Comparison of ENCODE assay signal across 11 mouse cellular contexts in genomic region chr3:63977895-63978294, GRCm38 (mm10). TPM values are rescaled to one million over a fixed set of nuclear protein-coding genes. Genes with fewer than 3 reads are reported as not detected.
DNase-seq lines count a peak whose midpoint lies in the region; ATAC-seq and TF ChIP-seq lines count a peak whose summit lies in the region.
"Had no signal": no experiment of that assay in that cellular context is flagged by ENCODE, and none has a peak within 500 bp of the region (broad histone marks: within the 10 kb centered on the region; RNA-seq: fewer than 3 reads in every experiment).

No protein-coding gene starts in this region.

- no peaks in the 10 kb centered on the region for H3K9me3 ChIP-seq in hindbrain, embryonic 10.5 days
- H3K9me3 ChIP-seq in hindbrain, embryonic 11.5 days (ENCODE audit: control insufficient read depth, low read length), result no peaks in the 10 kb centered on the region
- H3K9me3 ChIP-seq in CH12.LX (replicated peaks; ENCODE audit: low read length), result no peaks in the 10 kb centered on the region
- H3K9me3 ChIP-seq in embryonic facial prominence, embryonic 13.5 days, result no peaks in the 10 kb centered on the region
- H3K9me3 ChIP-seq in liver, postnatal 0 days (ENCODE audit: low read length), result no peaks in the 10 kb centered on the region

- WGBS in hindbrain, embryonic 10.5 days, result 73% methylated on average over 4 of the region's 4 CpGs
- 70% methylated on average over 4 of the region's 4 CpGs for WGBS in hindbrain, embryonic 11.5 days
- WGBS in embryonic facial prominence, embryonic 13.5 days, result 46% methylated on average over 4 of the region's 4 CpGs
- 73% methylated on average over 4 of the region's 4 CpGs for WGBS in liver, postnatal 0 days (ENCODE audit: insufficient replicate concordance)

- no peak overlapping the region for H3K9ac ChIP-seq in hindbrain, embryonic 11.5 days (ENCODE audit: low read depth, low read length)
- peak overlapping the region; percentile 81 for H3K9ac ChIP-seq in CH12.LX (ENCODE audit: insufficient read depth, low read depth)
- H3K9ac ChIP-seq in embryonic facial prominence, embryonic 13.5 days, result no peak overlapping the region
- H3K9ac ChIP-seq in liver, postnatal 0 days (replicated peaks), result no peak overlapping the region

- in situ Hi-C loops in CH12.LX (cut with MboI; ENCODE audit: low pct_ligation_motif_present, low pct_unique_long_range_greater_than_20kb, low sequenced_read_pairs), result no loop called here

- no peaks in the 10 kb centered on the region for H3K27me3 ChIP-seq in hindbrain, embryonic 10.5 days (ENCODE audit: insufficient read depth, poor library complexity, severe bottlenecking)
- no peaks in the 10 kb centered on the region for H3K27me3 ChIP-seq in hindbrain, embryonic 11.5 days (ENCODE audit: control insufficient read depth, insufficient read depth, low read length)
- H3K27me3 ChIP-seq in CH12.LX (replicated peaks), result no peaks in the 10 kb centered on the region
- no peaks in the 10 kb centered on the region for H3K27me3 ChIP-seq in embryonic facial prominence, embryonic 13.5 days
- H3K27me3 ChIP-seq in liver, postnatal 0 days (ENCODE audit: insufficient read depth, low read length), result no peaks in the 10 kb centered on the region

- H3K4me1 ChIP-seq in hindbrain, embryonic 10.5 days (replicated peaks), result peaks cover 23% of the 10 kb centered on the region
- no peaks in the 10 kb centered on the region for H3K4me1 ChIP-seq in hindbrain, embryonic 11.5 days (replicated peaks; ENCODE audit: control insufficient read depth, insufficient read depth, low read length)
- peaks cover 2 to 17% of the 10 kb centered on the region in 2 experiments; a peak in 2 of 4 replicates for H3K4me1 ChIP-seq in CH12.LX (ENCODE audit: control insufficient read depth in 1 of 2, insufficient read depth in 2 of 2)
- peaks cover 18% of the 10 kb centered on the region for H3K4me1 ChIP-seq in embryonic facial prominence, embryonic 13.5 days
- H3K4me1 ChIP-seq in liver, postnatal 0 days (ENCODE audit: insufficient read depth), result peaks cover 13% of the 10 kb centered on the region

- TF ChIP-seq RAD21 in CH12.LX (IDR thresholded peaks at IDR 0.05; ENCODE audit: low read depth, low read length), result no peak

- H3K79me2 ChIP-seq in CH12.LX (replicated peaks; ENCODE audit: control insufficient read depth, extremely low read depth, insufficient read depth, poor library complexity, severe bottlenecking), result peaks cover 54% of the 10 kb centered on the region

- TF ChIP-seq POLR2A in CH12.LX (IDR thresholded peaks at IDR 0.05; ENCODE audit: low read depth, low read length), result no peak

- H3K36me3 ChIP-seq in hindbrain, embryonic 10.5 days, result peaks cover 34% of the 10 kb centered on the region
- no peaks in the 10 kb centered on the region for H3K36me3 ChIP-seq in hindbrain, embryonic 11.5 days (ENCODE audit: control insufficient read depth, insufficient read depth, low read length)
- peaks cover 16 to 38% of the 10 kb centered on the region in 2 experiments for H3K36me3 ChIP-seq in CH12.LX (replicated peaks in 1 of 2; ENCODE audit: control insufficient read depth in 1 of 2, insufficient read depth in 1 of 2, low read length in 1 of 2)
- H3K36me3 ChIP-seq in embryonic facial prominence, embryonic 13.5 days, result peaks cover 25% of the 10 kb centered on the region
- peaks cover 14% of the 10 kb centered on the region for H3K36me3 ChIP-seq in liver, postnatal 0 days (replicated peaks; ENCODE audit: insufficient read depth, low read length)

- H3K4me3 ChIP-seq in hindbrain, embryonic 10.5 days, result peak overlapping the region; percentile 73
- no peak overlapping the region for H3K4me3 ChIP-seq in hindbrain, embryonic 11.5 days (ENCODE audit: low read depth, low read length)
- peak overlapping the region; percentile 21 to 91 (median 38) for H3K4me3 ChIP-seq in CH12.LX (replicated peaks in 1 of 3; ENCODE audit: low read depth in 2 of 3, low read length in 2 of 3, poor library complexity in 1 of 3)
- no peak overlapping the region for H3K4me3 ChIP-seq in embryonic facial prominence, embryonic 13.5 days
- H3K4me3 ChIP-seq in liver, postnatal 0 days (ENCODE audit: low read depth, low read length), result 0 out of 2 replicates have a peak overlapping the region, but pooled peaks have one; percentile 80

- ATAC-seq in hindbrain, embryonic 11.5 days (ENCODE audit: low FRiP score), result no peak
- ATAC-seq in embryonic facial prominence, embryonic 13.5 days (ENCODE audit: insufficient number of reproducible peaks, insufficient read depth, low FRiP score, low TSS enrichment, low read depth), result no peak
- ATAC-seq in liver, postnatal 0 days, result no peak
- no peak for ATAC-seq in monocyte, adult 5-6 weeks (replicated peaks; ENCODE audit: insufficient number of reproducible peaks, low FRiP score, low TSS enrichment, poor library complexity, severe bottlenecking)
- ATAC-seq in megakaryocyte progenitor cell, adult 5-6 weeks (replicated peaks; ENCODE audit: poor library complexity), result no peak
- ATAC-seq: CD4-positive, CD25-positive, alpha-beta regulatory T cell, adult 4 months had no signal

- dilution Hi-C loops in CH12.LX (cut with MboI; ENCODE audit: extremely low pct_ligation_motif_present, extremely low pct_unique_long_range_greater_than_20kb, low sequenced_read_pairs), result no loop called here

- no peak overlapping the region for H3K27ac ChIP-seq in hindbrain, embryonic 10.5 days
- no peak overlapping the region for H3K27ac ChIP-seq in hindbrain, embryonic 11.5 days (ENCODE audit: low read depth, low read length)
- H3K27ac ChIP-seq in CH12.LX (ENCODE audit: insufficient read depth, low read depth), result no peak overlapping the region
- no peak overlapping the region for H3K27ac ChIP-seq in embryonic facial prominence, embryonic 13.5 days
- H3K27ac ChIP-seq in liver, postnatal 0 days (ENCODE audit: low read depth), result no peak overlapping the region

- DNase-seq in hindbrain, embryonic 10.5 days (ENCODE audit: low spot score), result no peak
- no peak for DNase-seq in hindbrain, embryonic 11.5 days (ENCODE audit: low spot score)
- DNase-seq in CH12.LX (ENCODE audit: extremely low read depth) (peak; percentile 26), adipocyte (ENCODE audit: low spot score) (no peak)
- DNase-seq in liver, postnatal 0 days, result no peak
- DNase-seq: kidney, adult 2 months; right cerebral cortex, postnatal 4 days had no signal

- no peak overlapping the region for H3K4me2 ChIP-seq in hindbrain, embryonic 11.5 days (replicated peaks; ENCODE audit: low read depth, low read length)
- H3K4me2 ChIP-seq in CH12.LX (ENCODE audit: insufficient read depth, low read depth, poor library complexity, severe bottlenecking), result peak overlapping the region; percentile 76
- 0 out of 2 replicates have a peak overlapping the region, but pooled peaks have one; percentile 74 for H3K4me2 ChIP-seq in embryonic facial prominence, embryonic 13.5 days
- peak overlapping the region; percentile 79 for H3K4me2 ChIP-seq in liver, postnatal 0 days (ENCODE audit: low read depth, low read length)

- TF ChIP-seq EP300 in CH12.LX (IDR thresholded peaks at IDR 0.05; ENCODE audit: low read length), result no peak
- TF ChIP-seq EP300 in liver, postnatal 0 days (IDR thresholded peaks at IDR 0.05; ENCODE audit: low read depth), result no peak

- TF ChIP-seq CTCF in CH12.LX (conservative IDR thresholded peaks at IDR 0.05 in 1 of 2, IDR thresholded peaks at IDR 0.05 in 1 of 2; ENCODE audit: low read depth in 2 of 2, low read length in 2 of 2), result no peak
- TF ChIP-seq CTCF in liver, postnatal 0 days (IDR thresholded peaks at IDR 0.05; ENCODE audit: low read depth), result no peak

TF ChIP-seq in CH12.LX, 34 proteins besides CTCF, POLR2A, EP300 and RAD21 (continues in another document):
- no peak for TF ChIP-seq KAT2A (IDR thresholded peaks at IDR 0.05; ENCODE audit: insufficient replicate concordance, low read length)
- no peak for TF ChIP-seq USF2 (conservative IDR thresholded peaks at IDR 0.05; ENCODE audit: low read depth, low read length)
- no peak for TF ChIP-seq UBTF (IDR thresholded peaks at IDR 0.05; ENCODE audit: low read depth, low read length)

RNA-seq across cellular contexts. Expression of gene Gmps, which starts 2.0 kb away (rescaled TPM):
- 58.2 and 74.6 TPM in 2 replicates for polyA plus RNA-seq in hindbrain, embryonic 10.5 days (2016; fragmentation: Nextera tagmentation; extraction: Ambion mirVana)
- 70.7 and 71.9 TPM in 2 replicates for polyA plus RNA-seq in hindbrain, embryonic 11.5 days (2014; fragmentation: Nextera tagmentation; extraction: Ambion mirVana)
- 22.4 and 29.2 TPM in 2 replicates for total RNA-seq in CH12.LX (2012; rRNA removed)
- total RNA-seq in CH12.LX (2014; rRNA removed), result 46.2 and 53.9 TPM in 2 replicates
- polyA plus RNA-seq in CH12.LX (2012; ENCODE audit: insufficient read length, low read depth), result 38.3 and 38.6 TPM in 2 replicates
- polyA plus RNA-seq in embryonic facial prominence, embryonic 13.5 days (2015; fragmentation: Nextera tagmentation; extraction: Ambion mirVana), result 47.7 and 51.0 TPM in 2 replicates
- 13.4 and 14.1 TPM in 2 replicates for polyA plus RNA-seq in liver, postnatal 0 days (2015; fragmentation: Nextera tagmentation; extraction: Ambion mirVana)
- total RNA-seq in monocyte, adult 5-6 weeks (2017), result 23.9 to 25.0 TPM (median 24.8 TPM) in 3 replicates
- 53.2 and 54.4 TPM in 2 replicates for total RNA-seq in megakaryocyte progenitor cell, adult 5-6 weeks (2015)
- total RNA-seq in megakaryocyte progenitor cell, adult 5-6 weeks (2017), result 49.4 and 55.3 TPM in 2 replicates

RNA-seq across cellular contexts. Expression of gene Slc33a1, which starts 13.3 kb away (rescaled TPM):
- 9.5 and 11.2 TPM in 2 replicates for polyA plus RNA-seq in hindbrain, embryonic 10.5 days (2016; fragmentation: Nextera tagmentation; extraction: Ambion mirVana)
- polyA plus RNA-seq in hindbrain, embryonic 11.5 days (2014; fragmentation: Nextera tagmentation; extraction: Ambion mirVana), result 12.8 and 13.3 TPM in 2 replicates
- total RNA-seq in CH12.LX (2012; rRNA removed) (18.5 and 20.1 TPM in 2 replicates), CH12.LX (2014; rRNA removed) (25.8 and 29.5 TPM in 2 replicates)
- 10.8 and 12.5 TPM in 2 replicates for polyA plus RNA-seq in CH12.LX (2012; ENCODE audit: insufficient read length, low read depth)
- 15.4 and 16.9 TPM in 2 replicates for polyA plus RNA-seq in embryonic facial prominence, embryonic 13.5 days (2015; fragmentation: Nextera tagmentation; extraction: Ambion mirVana)
- polyA plus RNA-seq in liver, postnatal 0 days (2015; fragmentation: Nextera tagmentation; extraction: Ambion mirVana), result 12.2 and 13.7 TPM in 2 replicates
- total RNA-seq in monocyte, adult 5-6 weeks (2017), result 18.3 to 20.7 TPM (median 18.5 TPM) in 3 replicates
- 28.7 and 30.1 TPM in 2 replicates for total RNA-seq in megakaryocyte progenitor cell, adult 5-6 weeks (2015)
- total RNA-seq in megakaryocyte progenitor cell, adult 5-6 weeks (2017), result 23.2 and 24.2 TPM in 2 replicates

RNA-seq across cellular contexts. Expression of gene E130311K13Rik, which starts 48.6 kb away (rescaled TPM):
- 2.8 and 3.2 TPM in 2 replicates for polyA plus RNA-seq in hindbrain, embryonic 10.5 days (2016; fragmentation: Nextera tagmentation; extraction: Ambion mirVana)
- 3.7 TPM in 2 replicates for polyA plus RNA-seq in hindbrain, embryonic 11.5 days (2014; fragmentation: Nextera tagmentation; extraction: Ambion mirVana)
- total RNA-seq in CH12.LX (2012; rRNA removed) (5.7 and 7.6 TPM in 2 replicates), CH12.LX (2014; rRNA removed) (16.6 and 18.0 TPM in 2 replicates)
- 7.6 and 9.1 TPM in 2 replicates for polyA plus RNA-seq in CH12.LX (2012; ENCODE audit: insufficient read length, low read depth)
- 8.6 and 8.9 TPM in 2 replicates for polyA plus RNA-seq in embryonic facial prominence, embryonic 13.5 days (2015; fragmentation: Nextera tagmentation; extraction: Ambion mirVana)
- polyA plus RNA-seq in liver, postnatal 0 days (2015; fragmentation: Nextera tagmentation; extraction: Ambion mirVana), result 3.2 TPM in 2 replicates
- 5.9 to 8.2 TPM (median 7.9 TPM) in 3 replicates for total RNA-seq in monocyte, adult 5-6 weeks (2017)
- 3.3 and 3.4 TPM in 2 replicates for total RNA-seq in megakaryocyte progenitor cell, adult 5-6 weeks (2015)
- total RNA-seq in megakaryocyte progenitor cell, adult 5-6 weeks (2017), result 5.9 and 6.7 TPM in 2 replicates

Comparison
In these comparisons a context has a peak if more than half of its experiments do, and no peak if none do; other contexts are left out.
1. H3K4me3 ChIP-seq: peak in hindbrain, embryonic 10.5 days (single experiment), CH12.LX (3 of 3) and liver, postnatal 0 days (single experiment); none in hindbrain, embryonic 11.5 days (single experiment) and embryonic facial prominence, embryonic 13.5 days (single experiment).